Mouse (Mus musculus): ENCODE data around the gene Tpte. TPM values are rescaled to one million over a fixed set of nuclear protein-coding genes. Genes with fewer than 3 reads are reported as not detected.
"Not testable (repeated sequence)": the region's sequence is repeated elsewhere in the genome, so short reads cannot be mapped to it uniquely, and the experiment has no call there.

Tpte gene
- polyA plus RNA-seq, 1 experiment from 2014 or later = not detected

- Histone ChIP-seq H3K4me3 (ENCODE audit: low read depth, low read length) (no peak overlapping the region), H3K4me2 (ENCODE audit: low read depth, low read length) (no peak overlapping the region), H3K9me3 (ENCODE audit: low read length) (no peaks in the 10 kb centered on the region), H3K9ac (replicated peaks) (no peak overlapping the region), H3K36me3 (replicated peaks; ENCODE audit: insufficient read depth, low read length) (no peaks in the 10 kb centered on the region), H3K4me1 (ENCODE audit: insufficient read depth) (peaks cover 6% of the 10 kb centered on the region), H3K27ac (ENCODE audit: low read depth) (no peak overlapping the region), H3K27me3 (ENCODE audit: insufficient read depth, low read length) (no peaks in the 10 kb centered on the region)
- ATAC-seq = no peak
- no peak for DNase-seq
- 79% methylated on average over 3 of the region's 3 CpGs for WGBS (ENCODE audit: insufficient replicate concordance)
- TF ChIP-seq EP300 (IDR thresholded peaks at IDR 0.05; ENCODE audit: low read depth) (no peak), CTCF (IDR thresholded peaks at IDR 0.05; ENCODE audit: low read depth) (no peak)
Observed at GRCm38 (mm10) chr8:22266809-22267208, 16.4 kb upstream of the Tpte start.

GRCm38 (mm10) chr8:22273142-22273541, 10.1 kb upstream of the Tpte start:
- no peak for TF ChIP-seq CTCF (IDR thresholded peaks at IDR 0.05; ENCODE audit: low read depth)
- TF ChIP-seq EP300 (IDR thresholded peaks at IDR 0.05; ENCODE audit: low read depth) = no peak
- ATAC-seq = no peak
- 70% methylated on average over 3 of the region's 3 CpGs for WGBS (ENCODE audit: insufficient replicate concordance)

GRCm38 (mm10) chr8:22274641-22275040, 8.6 kb upstream of the Tpte start:
- DNase-seq = no peak
- TF ChIP-seq CTCF (IDR thresholded peaks at IDR 0.05; ENCODE audit: low read depth) (no peak), EP300 (IDR thresholded peaks at IDR 0.05; ENCODE audit: low read depth) (no peak)
- Histone ChIP-seq H3K9ac (replicated peaks) (no peak overlapping the region), H3K9me3 (ENCODE audit: low read length) (no peaks in the 10 kb centered on the region), H3K27ac (ENCODE audit: low read depth) (no peak overlapping the region), H3K27me3 (ENCODE audit: insufficient read depth, low read length) (no peaks in the 10 kb centered on the region), H3K4me1 (ENCODE audit: insufficient read depth) (no peaks in the 10 kb centered on the region), H3K4me3 (ENCODE audit: low read depth, low read length) (no peak overlapping the region), H3K36me3 (replicated peaks; ENCODE audit: insufficient read depth, low read length) (no peaks in the 10 kb centered on the region), H3K4me2 (ENCODE audit: low read depth, low read length) (no peak overlapping the region)
- 74% methylated on average over 10 of the region's 10 CpGs for WGBS (ENCODE audit: insufficient replicate concordance)
- ATAC-seq = no peak

More at GRCm38 (mm10) chr8:22273142-22273541, 10.1 kb upstream of the Tpte start:
- no peaks in the 10 kb centered on the region for H3K36me3 ChIP-seq (replicated peaks; ENCODE audit: insufficient read depth, low read length)
- no peaks in the 10 kb centered on the region for H3K4me1 ChIP-seq (ENCODE audit: insufficient read depth)
- no peak overlapping the region for H3K4me2 ChIP-seq (ENCODE audit: low read depth, low read length)
- no peaks in the 10 kb centered on the region for H3K9me3 ChIP-seq (ENCODE audit: low read length)
- no peak for DNase-seq
- H3K9ac ChIP-seq (replicated peaks) = no peak overlapping the region
- H3K27ac ChIP-seq (ENCODE audit: low read depth) = no peak overlapping the region
- no peak overlapping the region for H3K4me3 ChIP-seq (ENCODE audit: low read depth, low read length)
- no peaks in the 10 kb centered on the region for H3K27me3 ChIP-seq (ENCODE audit: insufficient read depth, low read length)

GRCm38 (mm10) chr8:22302326-22302725, 19.1 kb downstream of the Tpte start:
- Histone ChIP-seq H3K4me2 (ENCODE audit: low read depth, low read length) (no peak overlapping the region), H3K27ac (ENCODE audit: low read depth) (no peak overlapping the region), H3K27me3 (ENCODE audit: insufficient read depth, low read length) (no peaks in the 10 kb centered on the region), H3K9me3 (ENCODE audit: low read length) (no peaks in the 10 kb centered on the region), H3K4me3 (ENCODE audit: low read depth, low read length) (no peak overlapping the region), H3K36me3 (replicated peaks; ENCODE audit: insufficient read depth, low read length) (no peaks in the 10 kb centered on the region), H3K9ac (replicated peaks) (no peak overlapping the region), H3K4me1 (ENCODE audit: insufficient read depth) (no peaks in the 10 kb centered on the region)
- DNase-seq (no peak), ATAC-seq (no peak)
- WGBS (ENCODE audit: insufficient replicate concordance) = 71% methylated on average over 2 of the region's 2 CpGs
- no peak for TF ChIP-seq EP300 (IDR thresholded peaks at IDR 0.05; ENCODE audit: low read depth)
- no peak for TF ChIP-seq CTCF (IDR thresholded peaks at IDR 0.05; ENCODE audit: low read depth)

GRCm38 (mm10) chr8:22302896-22303306, 19.7 kb downstream of the Tpte start:
- WGBS (ENCODE audit: insufficient replicate concordance) = 33% methylated on average over 7 of the region's 7 CpGs
- Histone ChIP-seq H3K27ac (ENCODE audit: low read depth) (no peak overlapping the region), H3K27me3 (ENCODE audit: insufficient read depth, low read length) (no peaks in the 10 kb centered on the region), H3K4me1 (ENCODE audit: insufficient read depth) (no peaks in the 10 kb centered on the region), H3K9ac (replicated peaks) (no peak overlapping the region), H3K9me3 (ENCODE audit: low read length) (no peaks in the 10 kb centered on the region), H3K4me3 (ENCODE audit: low read depth, low read length) (no peak overlapping the region), H3K36me3 (replicated peaks; ENCODE audit: insufficient read depth, low read length) (no peaks in the 10 kb centered on the region), H3K4me2 (ENCODE audit: low read depth, low read length) (0 out of 2 replicates have a peak overlapping the region, but pooled peaks have one; percentile 32)
- DNase-seq (no peak), ATAC-seq (no peak)
- TF ChIP-seq EP300 (IDR thresholded peaks at IDR 0.05; ENCODE audit: low read depth) = no peak
- TF ChIP-seq CTCF (IDR thresholded peaks at IDR 0.05; ENCODE audit: low read depth) = no peak

- WGBS (ENCODE audit: insufficient replicate concordance) = 80% methylated on average over 8 of the region's 9 CpGs
- H3K9ac ChIP-seq (replicated peaks); H3K36me3 ChIP-seq (replicated peaks; ENCODE audit: insufficient read depth, low read length); H3K9me3 ChIP-seq (ENCODE audit: low read length); H3K4me1 ChIP-seq (ENCODE audit: insufficient read depth); H3K27me3 ChIP-seq (ENCODE audit: insufficient read depth, low read length); DNase-seq; H3K27ac ChIP-seq (ENCODE audit: low read depth); H3K4me2 ChIP-seq (ENCODE audit: low read depth, low read length); ATAC-seq; H3K4me3 ChIP-seq (ENCODE audit: low read depth, low read length): not testable (repeated sequence)
Observed at GRCm38 (mm10) chr8:22304045-22304444, 20.8 kb downstream of the Tpte start.

- DNase-seq (no peak), ATAC-seq (no peak)
- Histone ChIP-seq H3K4me1 (ENCODE audit: insufficient read depth) (no peaks in the 10 kb centered on the region), H3K27me3 (ENCODE audit: insufficient read depth, low read length) (no peaks in the 10 kb centered on the region), H3K9me3 (ENCODE audit: low read length) (no peaks in the 10 kb centered on the region), H3K9ac (replicated peaks) (no peak overlapping the region), H3K27ac (ENCODE audit: low read depth) (no peak overlapping the region), H3K4me3 (ENCODE audit: low read depth, low read length) (no peak overlapping the region), H3K36me3 (replicated peaks; ENCODE audit: insufficient read depth, low read length) (no peaks in the 10 kb centered on the region), H3K4me2 (ENCODE audit: low read depth, low read length) (no peak overlapping the region)
- WGBS (ENCODE audit: insufficient replicate concordance) = 43% methylated on average over 10 of the region's 10 CpGs
- TF ChIP-seq EP300 (IDR thresholded peaks at IDR 0.05; ENCODE audit: low read depth) = no peak
- no peak for TF ChIP-seq CTCF (IDR thresholded peaks at IDR 0.05; ENCODE audit: low read depth)
Observed at GRCm38 (mm10) chr8:22306999-22307398, 23.8 kb downstream of the Tpte start.
